Mouse (Mus musculus): ENCODE measurements at regions not wholly inside any gene's neighbourhood (a gene's known extent, or its start where the extent isn't known, plus 50 kb on each side); places are given as distances from the start of the nearest gene placed in this dataset.
A peak's percentile ranks its signal among the peaks of the same experiment; 100 is the strongest.

DNA sequence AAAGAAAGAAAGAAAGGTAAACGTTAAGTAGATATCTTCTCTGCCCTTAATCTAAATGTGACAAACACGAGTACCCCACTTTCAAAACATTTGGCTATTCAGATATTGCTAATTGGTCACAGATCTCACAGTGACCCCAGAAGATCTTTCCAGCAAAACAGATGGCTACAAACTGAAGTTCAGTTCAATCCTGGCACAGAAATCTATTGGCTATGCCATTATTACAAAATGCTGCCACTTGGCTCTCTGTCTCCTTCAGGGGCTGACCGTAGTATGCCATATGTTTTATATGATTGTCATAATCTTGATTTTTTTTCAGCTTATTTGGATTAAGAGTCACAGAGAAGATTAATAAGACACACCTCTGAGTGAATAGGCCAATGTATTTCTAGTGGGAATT is 873.2 kb downstream of the Slc22a22 start:
- no peak for DNase-seq (ENCODE audit: low spot score in 2 of 2)

DNA sequence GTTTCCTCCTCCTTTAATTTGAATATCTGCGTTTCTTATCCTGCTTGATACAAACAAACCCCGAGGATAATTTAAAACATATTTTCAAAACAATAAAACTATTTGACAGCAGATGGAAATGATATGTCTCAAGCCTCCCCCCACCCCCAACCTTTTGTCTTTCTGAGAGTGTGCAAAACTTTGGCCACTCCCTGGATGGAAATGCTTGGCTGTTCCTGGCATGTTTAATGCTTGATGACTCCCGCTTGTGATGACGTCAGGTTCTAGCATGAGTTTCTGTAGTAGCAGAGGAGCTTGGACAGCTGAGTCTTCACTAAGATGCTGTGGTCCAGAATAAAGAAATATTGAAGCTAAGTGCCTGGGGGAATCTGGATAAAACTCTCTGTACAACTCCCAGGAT is 884.8 kb downstream of the Slc22a22 start:
- DNase-seq (ENCODE audit: low spot score in 2 of 2), result no peak

DNA sequence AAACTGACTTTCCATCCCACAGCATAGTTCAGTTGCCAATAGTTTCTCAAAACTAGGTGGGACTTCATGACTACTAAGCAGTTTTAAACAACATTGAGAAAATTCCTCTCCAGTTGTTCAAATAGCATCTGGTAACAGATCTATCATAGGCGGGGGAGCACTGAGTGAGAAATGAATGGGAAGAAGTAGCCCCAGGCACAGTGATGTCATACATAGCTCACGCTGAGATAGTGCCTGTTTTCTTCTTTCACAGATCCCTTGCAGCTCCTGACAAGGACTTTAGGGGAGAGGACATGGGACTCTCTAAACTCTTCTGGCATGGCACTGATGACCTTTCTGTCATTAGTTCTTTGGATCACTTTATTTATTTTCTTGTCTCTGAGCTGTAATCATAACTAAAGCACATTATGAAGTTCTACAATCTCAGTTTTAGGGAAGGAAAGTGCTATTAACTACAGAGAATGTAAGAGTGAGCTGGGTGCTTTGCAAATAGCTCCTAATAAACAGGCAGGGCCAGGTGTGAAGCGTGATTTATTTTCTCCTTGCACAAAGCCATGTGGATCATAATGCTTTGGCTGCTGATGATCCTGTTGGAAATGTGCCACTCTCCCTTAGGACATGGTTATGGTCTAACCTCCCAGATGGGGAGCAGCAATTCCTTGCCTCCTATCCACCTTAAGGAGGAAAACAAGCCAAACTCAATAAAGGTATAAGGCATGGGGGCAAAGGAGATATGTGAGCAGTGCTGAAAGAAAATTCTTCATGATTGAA is 896.5 kb downstream of the Slc22a22 start:
- DNase-seq (ENCODE audit: low spot score in 2 of 2), result no peak

DNA sequence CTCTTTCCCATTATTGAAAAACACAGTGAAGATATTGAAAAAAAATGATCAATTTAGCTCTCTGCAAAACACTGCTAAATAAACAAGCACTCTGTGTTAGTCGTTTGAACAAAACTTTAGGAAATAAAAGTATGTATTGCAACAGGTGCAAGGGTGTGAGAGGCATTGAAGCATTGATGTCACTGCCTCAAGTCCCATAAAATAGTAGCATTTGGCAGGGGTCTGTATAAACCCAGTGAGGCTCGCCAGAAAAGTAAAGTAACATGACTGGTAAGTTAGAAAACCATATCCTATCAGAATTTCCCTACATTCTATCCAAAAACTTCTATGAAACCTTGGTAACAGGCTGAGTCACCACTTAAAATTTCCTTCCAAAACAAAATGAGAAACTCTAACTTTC is 914.2 kb downstream of the Slc22a22 start:
- no peak for DNase-seq (ENCODE audit: low spot score in 2 of 2)

DNA sequence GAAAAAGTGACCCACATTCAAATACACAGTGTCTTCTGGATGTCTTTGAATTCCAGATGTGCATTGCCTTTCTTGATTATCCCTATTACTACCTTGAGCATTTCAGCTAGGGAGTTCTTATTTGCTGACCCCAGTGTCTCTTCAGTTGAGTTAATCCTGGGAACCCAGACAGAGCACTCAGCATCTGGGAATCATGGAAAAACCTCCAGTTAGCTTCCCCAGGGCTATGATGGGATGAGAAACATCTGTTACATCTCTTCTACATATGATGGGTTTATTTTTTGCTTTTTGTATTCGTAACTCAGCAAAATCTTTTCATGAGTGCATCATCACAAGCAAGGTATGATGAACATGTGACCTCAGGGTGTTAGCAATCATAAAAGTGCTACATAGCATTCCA is 914.6 kb downstream of the Slc22a22 start:
- DNase-seq (ENCODE audit: low spot score in 2 of 2), result no peak

DNA sequence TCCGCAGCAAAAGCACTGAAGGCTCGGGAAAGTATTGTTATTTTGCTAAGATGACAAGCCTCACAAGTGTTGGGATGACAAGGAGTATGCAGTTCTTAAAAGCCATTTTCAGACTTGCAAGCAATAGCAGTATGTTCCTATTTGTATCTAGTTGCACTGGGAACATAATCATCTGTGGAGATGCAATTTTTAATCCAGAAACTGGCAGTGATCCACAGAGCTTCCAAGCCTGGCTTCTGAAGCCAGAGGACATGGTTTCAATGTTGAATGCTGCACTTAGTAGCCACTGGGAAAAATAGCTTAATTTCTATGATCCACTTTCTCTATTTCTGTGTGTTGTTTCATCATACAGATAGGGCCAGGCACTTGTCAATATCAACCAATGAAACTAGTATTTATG is 915.3 kb downstream of the Slc22a22 start:
- DNase-seq (ENCODE audit: low spot score in 2 of 2), result no peak

DNA sequence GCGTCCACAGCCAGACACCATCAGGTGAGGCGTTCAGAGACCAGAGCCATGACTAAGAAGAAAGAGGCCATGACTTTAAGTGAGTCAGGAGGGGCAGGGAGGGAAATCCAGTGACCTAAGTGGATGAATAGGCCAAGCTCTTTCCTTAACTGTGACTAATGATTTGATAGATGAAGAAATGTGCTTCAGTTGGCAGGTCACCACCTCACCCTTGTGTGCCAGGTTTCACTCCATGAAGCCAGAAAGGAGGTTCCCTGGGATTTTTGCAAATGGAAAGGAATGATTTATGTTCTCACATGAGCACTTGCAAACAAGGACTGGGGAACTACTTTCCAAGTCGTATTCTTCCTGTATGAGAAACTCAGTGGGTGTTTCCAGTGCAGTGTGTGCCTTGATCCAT is 923.0 kb downstream of the Slc22a22 start:
- peak; percentile 29 to 48 for DNase-seq (ENCODE audit: low spot score in 2 of 2)

DNA sequence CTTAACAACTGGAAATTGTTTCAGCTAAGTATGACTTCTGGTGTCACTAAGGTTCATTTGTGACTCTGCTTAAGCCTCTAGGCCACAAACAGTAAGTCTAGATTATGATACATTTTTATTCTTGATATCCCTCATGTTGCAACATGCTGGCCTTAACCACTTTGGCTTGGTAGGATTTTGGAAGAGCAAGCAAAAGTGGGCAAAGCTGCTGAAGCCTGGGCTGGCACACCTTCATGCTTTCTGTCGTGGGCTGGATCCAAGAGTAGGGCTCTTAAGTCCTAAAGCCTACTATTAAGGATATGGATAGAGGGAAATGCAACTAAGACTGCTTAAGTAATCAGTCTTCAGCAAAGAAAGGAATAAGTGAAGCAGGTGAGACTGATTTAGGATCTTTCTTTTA is 923.6 kb downstream of the Slc22a22 start:
- DNase-seq (ENCODE audit: low spot score in 2 of 2), result no peak

DNA sequence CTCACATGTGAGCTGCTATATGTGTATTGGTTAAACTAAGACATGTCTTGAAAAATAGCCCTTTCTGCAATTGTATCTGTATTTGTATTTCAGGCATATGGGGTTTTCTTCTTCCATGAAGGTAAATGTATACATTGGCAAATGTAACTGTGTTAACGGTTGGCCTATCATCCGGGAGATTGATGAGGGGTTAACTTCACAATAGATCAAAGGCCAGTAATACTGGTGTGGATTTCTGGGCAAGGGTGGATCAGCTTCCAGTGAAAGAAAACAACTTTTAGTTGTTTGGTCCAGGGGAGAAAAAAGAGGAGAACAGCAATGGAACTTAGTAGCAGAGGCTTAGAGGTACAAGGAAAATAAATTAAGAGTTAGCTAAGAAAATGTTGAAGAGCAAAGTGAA is 945.9 kb downstream of the Slc22a22 start:
- DNase-seq (ENCODE audit: low spot score in 2 of 2), result no peak

DNA sequence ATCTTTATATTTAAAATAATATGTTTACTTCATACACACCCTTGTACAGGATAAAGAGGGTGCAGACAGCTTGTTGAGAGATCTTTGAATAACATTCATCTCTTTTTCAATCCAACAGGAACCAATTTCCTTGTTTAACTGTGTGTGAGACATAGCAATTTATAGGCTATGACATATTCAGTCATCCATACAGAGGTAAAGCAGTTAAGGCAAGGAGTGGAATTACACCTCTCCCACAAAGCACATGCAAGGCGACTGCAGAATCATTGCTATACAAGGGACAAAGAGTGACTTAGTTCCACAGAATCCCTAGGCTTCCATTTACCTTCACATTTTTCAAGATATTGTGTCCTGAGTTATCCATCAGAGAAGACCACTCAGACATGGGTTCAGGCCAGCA is 959.0 kb downstream of the Slc22a22 start:
- no peak for DNase-seq (ENCODE audit: low spot score in 2 of 2)

DNA sequence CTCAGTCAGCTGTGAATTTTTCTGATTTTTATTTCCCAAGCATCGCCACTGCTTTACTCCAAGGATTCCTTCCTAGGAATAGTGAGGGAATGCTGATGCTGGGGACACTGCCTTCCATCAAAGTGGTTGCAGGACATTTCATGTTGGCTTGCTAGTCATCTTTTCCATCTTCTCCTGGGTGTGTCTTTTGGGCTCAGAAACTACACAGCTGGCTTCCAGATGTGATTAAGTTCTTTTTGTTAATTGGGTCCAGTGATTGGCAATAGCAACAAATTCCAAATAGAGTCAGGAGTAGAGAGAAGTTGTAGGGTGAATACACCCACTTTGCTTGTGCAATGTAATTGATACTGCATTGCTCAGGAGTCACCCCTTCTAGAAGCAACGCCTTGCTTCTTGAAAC is 961.3 kb downstream of the Slc22a22 start:
- DNase-seq (ENCODE audit: low spot score in 2 of 2), result no peak

DNA sequence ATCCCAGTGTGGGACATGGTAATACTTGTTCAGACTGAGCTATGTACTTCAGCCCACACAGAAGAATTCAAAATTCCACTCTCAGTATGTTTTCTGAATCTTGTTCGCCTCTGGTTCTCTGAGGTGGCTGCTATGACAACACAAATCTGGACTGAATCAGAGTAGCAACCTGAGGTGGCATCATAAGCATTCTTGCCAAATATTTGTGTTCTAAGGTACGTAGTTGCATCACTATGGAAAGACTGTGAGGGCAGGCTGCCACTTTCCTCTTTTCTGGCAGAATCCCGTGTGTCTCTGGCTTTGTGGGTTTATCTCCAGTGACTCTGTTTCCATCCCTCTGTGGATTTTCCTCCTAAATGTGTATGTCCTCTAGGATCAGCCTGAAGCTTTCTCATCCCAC is 978.7 kb downstream of the Slc22a22 start:
- DNase-seq (ENCODE audit: low spot score in 2 of 2), result no peak

DNA sequence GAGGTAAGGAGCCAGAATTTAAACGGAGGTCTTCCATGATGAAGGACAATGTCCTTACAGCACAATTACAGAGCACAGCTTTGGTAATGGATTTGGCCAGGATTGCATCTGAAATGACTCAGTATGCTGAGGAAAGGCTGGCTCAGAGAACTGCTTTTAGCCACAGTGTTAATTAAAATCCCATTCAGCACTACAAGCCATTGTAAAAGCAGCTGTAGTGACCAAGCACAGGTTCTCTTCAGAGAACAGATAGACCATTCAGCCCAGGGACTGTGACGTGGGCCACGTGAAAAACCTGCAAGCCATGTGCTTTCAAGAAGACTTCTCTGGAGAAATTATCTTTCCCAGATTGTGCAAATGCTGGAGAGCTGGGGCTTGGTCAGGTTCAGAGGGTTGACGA is 979.7 kb downstream of the Slc22a22 start:
- DNase-seq (ENCODE audit: low spot score in 2 of 2), result no peak

DNA sequence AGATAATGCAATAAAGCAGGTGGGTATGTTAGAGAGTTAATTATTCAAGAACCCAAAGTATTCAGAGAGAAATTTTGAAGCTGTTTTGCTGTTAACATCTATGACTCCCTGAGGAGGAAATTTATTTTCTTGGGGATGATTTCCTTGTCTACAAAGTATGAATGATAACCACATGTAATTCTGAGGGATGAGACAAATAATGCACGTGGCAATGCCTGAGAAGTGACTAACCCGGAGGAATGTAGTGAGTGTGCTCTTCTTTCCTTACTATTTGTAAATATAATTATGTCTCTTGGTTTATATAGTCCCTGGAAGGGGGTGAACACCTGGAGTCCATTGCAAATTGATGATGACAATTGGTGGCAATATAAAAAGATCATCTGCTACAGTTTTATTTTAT is 981.1 kb downstream of the Slc22a22 start:
- DNase-seq (ENCODE audit: low spot score in 2 of 2), result no peak

DNA sequence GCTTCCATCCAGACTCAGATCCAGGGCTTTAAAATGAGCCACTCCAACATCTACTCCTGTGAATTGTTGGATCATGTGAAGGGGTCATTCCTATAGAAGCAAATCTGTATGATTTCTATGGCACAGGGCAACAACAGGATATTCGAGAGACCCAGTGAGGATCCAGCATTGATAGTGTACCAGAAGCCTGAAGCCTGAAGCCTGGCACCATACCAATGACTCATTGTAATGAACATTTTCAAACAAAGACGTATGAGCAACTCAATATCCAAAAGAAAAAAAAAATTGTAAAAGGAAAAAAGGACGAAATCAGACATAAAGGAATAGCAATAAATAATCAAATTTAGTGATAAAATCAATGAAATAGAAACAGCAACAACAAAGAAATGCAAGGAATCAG is 991.5 kb downstream of the Slc22a22 start:
- no peak for DNase-seq (ENCODE audit: low spot score in 2 of 2)

DNA sequence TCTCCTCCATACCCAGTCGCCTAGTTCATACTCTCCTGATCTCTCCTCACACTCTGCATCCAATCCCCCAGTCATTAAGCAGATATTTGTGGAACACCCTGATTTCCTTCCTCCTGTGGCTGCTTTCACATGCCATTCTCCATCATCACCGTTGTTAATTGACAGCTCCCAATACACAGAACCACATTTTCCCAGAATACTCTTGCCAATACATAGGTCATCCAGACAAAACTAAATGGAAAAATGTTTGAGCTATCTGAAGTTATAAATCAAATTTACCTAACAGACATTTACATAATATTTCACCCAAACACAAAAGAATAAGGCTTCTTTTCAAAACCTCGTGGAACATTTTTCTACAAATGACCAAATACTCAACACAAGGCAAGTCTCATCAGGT is 992.7 kb downstream of the Slc22a22 start:
- no peak for DNase-seq (ENCODE audit: low spot score in 2 of 2)

DNA sequence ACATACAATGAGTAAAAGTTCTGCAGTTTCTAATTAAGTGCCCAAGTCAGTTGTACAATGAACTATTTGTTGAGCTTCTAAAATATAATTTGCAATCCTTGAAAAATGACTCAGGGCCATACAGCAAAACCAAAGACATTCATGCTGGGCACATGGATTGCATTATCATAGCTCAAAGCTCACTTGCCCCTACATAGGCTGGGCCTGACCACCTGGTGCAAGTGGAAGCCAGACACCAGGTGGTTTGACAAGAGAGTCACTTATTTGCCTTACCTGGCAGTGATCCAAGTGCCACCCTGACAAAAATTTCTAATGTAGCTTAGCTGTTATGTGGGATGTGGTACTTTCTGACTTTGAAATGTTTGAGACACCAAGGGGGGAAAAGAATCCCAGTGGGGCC is 997.7 kb downstream of the Slc22a22 start:
- DNase-seq (ENCODE audit: low spot score in 2 of 2), result no peak

DNA sequence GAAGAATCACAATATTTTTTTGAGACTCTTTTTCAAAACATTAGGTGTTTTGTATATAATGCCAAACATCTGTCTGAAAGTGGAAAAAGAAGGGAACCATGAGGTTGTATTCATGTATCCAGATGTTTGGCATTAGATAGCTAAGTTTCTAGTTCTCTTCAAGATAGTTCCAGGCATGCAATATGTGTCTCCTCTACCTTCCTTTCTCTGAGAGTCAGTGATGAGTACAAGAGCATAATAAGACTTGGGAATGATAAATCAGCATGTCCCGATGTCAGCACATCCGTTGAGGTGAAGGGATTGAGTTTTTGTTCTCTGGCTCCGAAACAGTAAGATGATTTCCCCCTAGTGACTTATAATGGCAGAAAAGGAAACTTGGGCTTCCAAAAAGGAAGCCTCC is 998.4 kb downstream of the Slc22a22 start:
- DNase-seq (ENCODE audit: low spot score in 2 of 2), result no peak

DNA sequence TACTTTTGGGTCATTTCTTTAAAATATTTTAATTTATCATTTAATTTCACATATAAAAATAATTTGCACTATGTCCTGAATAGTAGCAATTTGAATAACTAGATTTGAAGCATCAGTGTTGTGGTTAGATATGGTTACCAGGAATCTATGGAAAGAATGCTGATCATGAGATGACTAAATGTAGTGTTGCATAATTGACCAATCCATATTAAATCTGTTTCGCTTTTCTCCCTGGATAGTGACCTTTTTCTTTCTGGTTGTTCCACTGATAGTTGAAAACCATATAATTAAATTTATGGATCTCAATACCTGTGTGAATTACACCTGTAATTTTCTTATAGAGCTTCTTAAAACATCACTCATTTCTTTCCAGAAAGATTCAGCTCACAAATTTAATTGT is 1003.7 kb downstream of the Slc22a22 start:
- DNase-seq (ENCODE audit: low spot score in 2 of 2), result no peak

DNA sequence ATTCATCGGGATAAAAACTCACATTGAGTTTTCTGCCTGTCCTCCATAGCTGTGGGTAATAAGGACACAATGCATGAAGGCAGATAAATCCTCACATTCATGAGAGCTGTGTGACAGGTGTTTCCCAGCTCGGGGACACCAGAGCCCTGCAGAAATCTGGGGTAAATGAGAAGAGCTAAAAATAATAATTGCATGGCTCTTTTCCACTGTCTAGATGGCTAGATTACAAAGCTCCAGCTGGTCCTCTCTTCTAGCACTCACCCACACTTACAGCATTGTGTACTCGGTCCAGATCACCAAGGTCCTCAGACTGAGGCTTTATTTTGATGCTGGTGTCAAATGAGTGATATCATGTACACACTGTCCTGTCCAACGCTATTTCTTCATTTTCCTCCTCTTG is 1025.5 kb downstream of the Slc22a22 start:
- DNase-seq (ENCODE audit: low spot score in 2 of 2), result no peak

DNA sequence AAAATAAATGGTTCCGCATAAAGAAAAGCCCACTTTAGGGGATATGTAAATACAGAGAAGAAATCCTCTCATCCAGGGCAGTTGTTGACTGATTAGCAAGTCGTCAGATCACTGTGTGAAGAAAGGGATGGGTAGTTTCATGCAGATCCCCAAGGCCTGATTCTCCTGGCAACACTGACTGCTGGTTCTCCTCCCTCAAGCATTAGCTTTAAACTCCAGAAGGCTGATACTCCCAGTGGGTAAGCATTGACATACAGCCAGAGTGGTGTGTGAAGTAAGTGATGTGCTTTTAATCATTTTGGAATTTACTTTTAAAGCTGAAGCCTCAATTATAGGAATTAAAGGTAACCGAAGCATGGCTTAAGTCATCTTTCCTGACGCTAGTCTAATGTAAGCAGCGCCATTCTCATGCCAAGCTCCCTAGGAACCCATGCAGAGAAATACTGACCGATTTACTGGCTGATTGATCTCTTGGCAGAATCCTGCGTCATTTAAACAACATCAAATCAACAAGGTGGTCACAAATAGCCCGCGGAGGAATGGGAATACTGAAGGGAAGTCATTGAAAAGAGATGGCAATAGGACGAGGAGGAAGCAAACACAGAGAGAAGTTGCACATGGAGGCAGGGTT is 1029.3 kb downstream of the Slc22a22 start:
- DNase-seq (ENCODE audit: low spot score in 2 of 2), result peak; percentile 15 to 19

DNA sequence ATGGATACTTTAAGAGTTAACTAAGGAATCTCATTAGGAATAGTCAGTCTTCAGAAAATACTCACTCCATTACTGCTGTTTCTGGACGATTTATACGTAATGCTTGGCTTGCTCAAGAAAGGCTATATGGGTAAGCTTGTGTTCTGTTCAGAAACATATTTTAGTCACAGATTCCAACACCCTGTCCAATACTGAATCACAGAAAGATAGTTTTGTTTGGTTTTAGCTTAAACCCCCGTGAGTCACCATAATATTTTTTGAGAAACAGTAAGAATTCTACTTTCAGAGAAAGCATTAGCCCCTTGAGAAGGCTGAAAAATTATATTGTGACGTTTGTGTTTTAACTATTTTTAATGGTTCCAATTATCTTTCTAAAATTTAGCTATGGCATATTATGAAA is 1037.3 kb downstream of the Slc22a22 start:
- DNase-seq (ENCODE audit: low spot score in 2 of 2), result no peak

DNA sequence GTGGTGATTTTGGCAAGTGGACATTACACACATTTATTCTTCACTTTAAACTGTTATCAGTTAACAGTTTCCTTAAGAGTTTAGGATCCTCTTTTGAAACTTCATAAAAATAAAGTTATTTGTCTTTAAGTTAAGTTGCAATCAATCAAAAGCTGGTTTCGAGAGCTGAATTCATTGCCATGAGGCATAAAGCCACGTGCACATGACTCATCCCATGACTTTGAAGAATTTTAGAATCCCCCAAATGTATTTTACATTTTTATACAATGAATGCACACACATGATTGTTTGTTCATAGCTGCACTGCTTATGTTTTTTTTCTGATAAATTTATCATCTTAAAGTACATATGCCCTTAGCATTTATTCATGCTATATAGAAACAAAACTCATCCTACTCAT is 1039.1 kb downstream of the Slc22a22 start:
- no peak for DNase-seq (ENCODE audit: low spot score in 2 of 2)

DNA sequence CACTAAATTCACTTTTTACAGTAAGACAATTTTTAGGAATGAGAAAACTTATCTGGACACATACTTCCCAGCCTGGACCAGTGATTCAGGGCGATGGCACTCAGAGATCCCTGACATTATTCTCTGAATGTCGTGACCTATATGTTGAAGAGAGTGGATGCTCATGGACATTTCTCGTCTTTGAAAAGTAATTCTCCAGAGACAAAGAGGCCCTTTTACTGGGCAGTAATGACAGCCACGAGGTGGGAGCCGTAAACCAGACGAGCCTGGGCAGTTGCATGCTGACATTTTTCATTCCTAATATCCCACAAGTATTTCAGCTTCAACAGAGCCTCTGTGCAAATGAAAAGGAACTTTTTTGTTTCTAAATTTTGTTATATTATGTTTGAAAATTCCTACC is 1041.3 kb downstream of the Slc22a22 start:
- no peak for DNase-seq (ENCODE audit: low spot score in 2 of 2)

All from gastrocnemius, adult 8-10 months (tissue).